Mouse (Mus musculus) CH12.LX (cell line): Measurements from ENCODE around the gene Ttc25.

ENCODE experiments used
- CTCF ChIP-seq, 2 experiments: IDR thresholded peaks in 1 of 2; conservative IDR thresholded peaks in 1 of 2; 2 replicates each; pipeline ENCODE4 v1.5.1; 2011 to 2012; ENCODE audit warnings: low read depth in 2 of 2, low read length in 2 of 2, improper control_type of control experiment in 1 of 2, inconsistent platforms in 1 of 2, mild to moderate bottlenecking in 1 of 2, moderate library complexity in 1 of 2
- EP300 ChIP-seq: IDR thresholded peaks from 2 replicates; pipeline ENCODE4 v1.6.1; 2011; ENCODE audit warnings: low read length, improper control_type of control experiment
- ETS1 ChIP-seq: conservative IDR thresholded peaks from 2 replicates; pipeline ENCODE4 v1.6.1; 2012; ENCODE audit warnings: low read depth, mild to moderate bottlenecking, inconsistent platforms, low read length, improper control_type of control experiment, moderate library complexity
- JUN ChIP-seq: IDR thresholded peaks from 2 replicates; pipeline ENCODE4 v1.6.1; 2011; ENCODE audit warnings: low read depth, mild to moderate bottlenecking, low read length, improper control_type of control experiment, moderate library complexity; ENCODE audit not compliant: insufficient read depth
- JUND ChIP-seq: conservative IDR thresholded peaks from 2 replicates; pipeline ENCODE4 v1.6.1; 2011; ENCODE audit warnings: low read depth, low read length, improper control_type of control experiment
- MAFK ChIP-seq: IDR thresholded peaks from 2 replicates; pipeline ENCODE4 v1.6.1; 2011; ENCODE audit warnings: low read length, improper control_type of control experiment; ENCODE audit not compliant: insufficient replicate concordance
- MEF2A ChIP-seq: IDR thresholded peaks from 2 replicates; pipeline ENCODE4 v1.6.1; 2014; ENCODE audit warnings: low read depth, mild to moderate bottlenecking, inconsistent platforms, low read length, improper control_type of control experiment, borderline replicate concordance
- MYC ChIP-seq: IDR thresholded peaks from 2 replicates; pipeline ENCODE4 v1.6.1; 2011; ENCODE audit warnings: low read depth, mild to moderate bottlenecking, improper control_type of control experiment, low read length
- NELFE ChIP-seq: IDR thresholded peaks from 2 replicates; pipeline ENCODE4 v1.6.1; 2011; ENCODE audit warnings: low read depth, low read length, improper control_type of control experiment
- NRF1 ChIP-seq: IDR thresholded peaks from 2 replicates; pipeline ENCODE4 v1.6.1; 2014; ENCODE audit warnings: low read depth, mild to moderate bottlenecking, inconsistent platforms, low read length, improper control_type of control experiment, moderate library complexity
- POLR2A ChIP-seq: IDR thresholded peaks from 2 replicates; pipeline ENCODE4 v1.6.1; 2011; ENCODE audit warnings: low read depth, mild to moderate bottlenecking, improper control_type of control experiment, low read length

- TF ChIP-seq NELFE, result no peak
- no peak for TF ChIP-seq MEF2A
- no peak for TF ChIP-seq MAFK
- no peak for TF ChIP-seq CTCF (conservative IDR thresholded peaks at IDR 0.05 in 1 of 2, IDR thresholded peaks at IDR 0.05 in 1 of 2; ENCODE audit: low read depth in 2 of 2, low read length in 2 of 2)
- TF ChIP-seq MYC, result no peak
- no peak for TF ChIP-seq POLR2A
- TF ChIP-seq JUND, result no peak
- TF ChIP-seq ETS1, result no peak
- no peak for TF ChIP-seq NRF1
- no peak for TF ChIP-seq JUN
- TF ChIP-seq EP300, result no peak
Observed at GRCm38 (mm10) chr11:100516291-100516690, 29.1 kb upstream of the Ttc25 start.
